Mouse (Mus musculus) embryonic fibroblast, embryonic 13.5 days (primary cell): ENCODE measurements around the gene Dlg3.

Source experiments
- CTCF ChIP-seq: IDR thresholded peaks from 2 replicates; pipeline ENCODE4 v1.5.1; 2011; ENCODE audit warnings: mild to moderate bottlenecking, control low read depth, low read length, moderate library complexity, borderline replicate concordance; ENCODE audit not compliant: insufficient read depth
- POLR2A ChIP-seq: IDR thresholded peaks from 2 replicates; pipeline ENCODE4 v1.6.1; 2011; ENCODE audit warnings: low read depth, mild to moderate bottlenecking, control low read depth, low read length, moderate library complexity

DNA sequence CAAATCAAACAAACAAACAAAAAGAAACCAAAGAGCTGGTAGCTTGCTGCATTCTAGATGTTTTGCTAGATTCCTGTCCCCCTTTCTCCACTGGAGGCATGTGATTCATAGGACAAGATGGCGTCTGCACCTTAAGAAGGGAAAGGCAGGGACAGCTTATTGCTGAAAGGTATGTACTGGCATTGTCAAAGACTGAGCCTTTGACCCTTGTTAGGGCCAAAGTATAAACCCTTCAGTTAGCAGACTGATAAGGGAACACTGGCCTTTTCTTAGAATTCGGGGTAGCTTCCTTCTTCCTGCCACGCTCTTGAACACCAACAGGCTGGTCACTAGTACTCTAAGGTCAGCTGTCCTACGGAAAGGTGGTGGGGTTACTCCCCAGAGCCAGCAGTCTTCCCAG lies 29.8 kb downstream of the Dlg3 start:
- TF ChIP-seq POLR2A (no peak), CTCF (no peak)
